Mouse (Mus musculus) C2C12 (cell line): Measurements from ENCODE around the gene Ckm. TPM values are rescaled to one million over a fixed set of nuclear protein-coding genes. Genes with fewer than 3 reads are reported as not detected.

Experiments used
- H3K27me3 ChIP-seq: one replicate; pipeline ENCODE4 v1.6.1; 2011; ENCODE audit not compliant: control insufficient read depth, insufficient read depth, insufficient read length
- H3K36me3 ChIP-seq: one replicate; pipeline ENCODE4 v1.6.1; 2011; ENCODE audit not compliant: control insufficient read depth, insufficient read depth
- H3K4me3 ChIP-seq: one replicate; pipeline ENCODE4 v1.5.1; 2011; ENCODE audit warnings: mild to moderate bottlenecking, control low read depth; ENCODE audit not compliant: poor library complexity, insufficient read depth, severe bottlenecking
- H3K79me2 ChIP-seq: one replicate; pipeline ENCODE4 v1.6.1; 2011; ENCODE audit not compliant: control insufficient read depth, insufficient read depth
- H3K79me3 ChIP-seq: one replicate; pipeline ENCODE4 v1.6.1; 2011; ENCODE audit warnings: low read depth, control low read depth
- H3ac ChIP-seq: one replicate; pipeline ENCODE3; 2011; ENCODE audit warnings: low read depth; ENCODE audit not compliant: control insufficient read depth, insufficient read length
- CEBPB ChIP-seq: IDR thresholded peaks from one replicate; pipeline ENCODE4 v1.6.1; 2011; ENCODE audit warnings: low read depth, mild to moderate bottlenecking, control low read depth, moderate library complexity
- CTCF ChIP-seq: IDR thresholded peaks from one replicate; pipeline ENCODE4 v1.5.1; 2011; ENCODE audit not compliant: control insufficient read depth, insufficient read depth, insufficient read length
- FOSL1 ChIP-seq: IDR thresholded peaks from one replicate; pipeline ENCODE4 v1.8.0; 2011; ENCODE audit warnings: mild to moderate bottlenecking, low read length; ENCODE audit not compliant: poor library complexity, insufficient read depth, severe bottlenecking
- MAX ChIP-seq: IDR thresholded peaks from one replicate; pipeline ENCODE4 v1.6.1; 2011; ENCODE audit warnings: mild to moderate bottlenecking, control low read depth
- MYOD1 ChIP-seq: IDR thresholded peaks from one replicate; pipeline ENCODE4 v1.6.1; 2011; ENCODE audit warnings: low read depth; ENCODE audit not compliant: control insufficient read depth, insufficient read length
- MYOG ChIP-seq: IDR thresholded peaks from one replicate; pipeline ENCODE4 v1.6.1; 2011; ENCODE audit not compliant: control insufficient read depth, insufficient read length; ENCODE audit errors: extremely low read depth
- USF1 ChIP-seq: IDR thresholded peaks from one replicate; pipeline ENCODE4 v1.6.1; 2011; ENCODE audit warnings: low read depth, mild to moderate bottlenecking, control low read depth, moderate library complexity
- polyA plus RNA-seq: library from polyadenylated mRNA; unstranded; fragments of >200 nt; fragmentation: generic; extraction: Trizol; gene quantifications from one replicate; pipeline ENCODE4 v1.2.1, GENCODE M21; 2012; ENCODE audit warnings: missing spikeins

Ckm gene
- polyA plus RNA-seq, 1 experiment = 1.9 TPM

DNA sequence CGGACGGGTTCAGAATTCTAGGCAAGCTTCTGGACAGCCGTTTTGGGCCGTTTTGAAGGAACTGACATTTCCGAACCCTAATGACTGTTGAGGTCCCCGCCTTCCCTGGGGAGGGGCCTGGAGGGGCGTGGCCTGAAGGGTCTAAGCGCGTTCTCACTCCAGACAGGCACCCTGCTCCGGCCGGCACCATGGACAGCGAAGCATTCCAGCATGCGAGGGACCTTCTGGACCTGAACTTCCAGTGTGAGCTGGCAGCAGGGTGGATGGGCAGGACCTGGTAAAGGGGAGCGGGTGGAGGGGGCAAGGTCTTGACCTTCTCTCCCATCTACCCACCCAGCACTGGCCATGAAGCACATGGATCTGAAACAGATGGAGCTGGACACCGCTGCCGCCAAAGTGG, 36.2 kb upstream of the Ckm start:
- TF ChIP-seq MYOG = no peak
- no peak for TF ChIP-seq USF1
- no peak for TF ChIP-seq CTCF
- TF ChIP-seq MYOD1 = no peak
- TF ChIP-seq MAX = no peak
- TF ChIP-seq FOSL1 = no peak
- no peak for TF ChIP-seq CEBPB
- no peaks in the 10 kb centered on the region for H3K79me3 ChIP-seq

DNA sequence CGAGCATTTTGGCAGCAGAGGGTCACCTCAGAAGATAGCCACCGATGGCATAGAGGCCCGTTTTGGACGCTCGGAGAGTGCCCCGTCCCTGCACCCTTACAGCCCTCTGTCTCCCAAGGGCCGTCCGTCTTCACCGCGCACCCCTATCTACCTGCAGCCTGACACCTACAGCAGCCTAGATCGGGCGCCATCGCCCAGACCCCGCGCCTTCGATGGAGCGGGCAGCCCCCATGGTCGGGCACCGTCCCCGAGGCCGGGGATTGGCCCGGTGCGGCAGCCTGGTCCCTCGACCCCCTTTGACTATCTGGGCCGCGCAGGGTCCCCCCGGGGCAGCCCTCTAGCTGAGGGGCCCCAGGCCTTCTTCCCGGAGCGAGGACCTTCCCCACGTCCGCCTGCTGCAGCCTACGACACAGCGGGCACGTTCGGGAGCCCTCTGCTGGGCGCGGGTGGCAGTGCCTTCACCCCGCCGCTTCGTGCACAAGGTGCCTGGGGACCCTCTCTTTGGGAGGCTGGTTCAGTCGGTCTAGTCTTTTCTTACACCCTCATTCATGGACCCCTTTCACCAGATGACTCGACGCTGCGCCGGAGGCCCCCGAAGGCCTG, 34.7 kb upstream of the Ckm start:
- Histone ChIP-seq H3K79me3 (no peaks in the 10 kb centered on the region), H3K4me3 (no peak overlapping the region), H3K27me3 (no peaks in the 10 kb centered on the region), H3K79me2 (peaks cover 9% of the 10 kb centered on the region), H3K36me3 (no peaks in the 10 kb centered on the region), H3ac (no peak overlapping the region)
- peak; percentile 4 for TF ChIP-seq CTCF
- TF ChIP-seq CEBPB = no peak

More for the DNA sequence above, 36.2 kb upstream of the Ckm start:
- H3ac ChIP-seq = no peak overlapping the region
- peaks cover 11% of the 10 kb centered on the region for H3K79me2 ChIP-seq
- no peaks in the 10 kb centered on the region for H3K27me3 ChIP-seq
- no peaks in the 10 kb centered on the region for H3K36me3 ChIP-seq
- no peak overlapping the region for H3K4me3 ChIP-seq

DNA sequence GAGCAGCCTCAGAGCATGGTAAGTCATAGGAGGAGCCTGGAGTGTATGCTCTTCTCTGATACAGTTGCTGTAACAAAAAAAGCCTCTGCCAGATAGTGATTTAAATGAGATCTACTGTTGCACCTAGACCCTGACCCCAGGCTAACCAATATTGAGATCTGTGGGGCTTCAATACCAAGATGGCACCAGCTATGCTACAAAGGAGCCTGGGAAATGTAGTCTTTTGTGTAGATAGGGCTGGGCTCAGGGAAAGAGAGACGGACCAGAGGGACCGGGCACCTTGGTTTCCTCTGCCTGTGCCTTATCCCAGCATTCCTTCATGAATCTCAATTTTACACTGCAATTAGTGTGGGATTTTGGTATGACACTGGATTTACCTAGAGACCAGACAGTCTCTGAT, 31.2 kb upstream of the Ckm start:
- H3ac ChIP-seq = no peak overlapping the region
- no peaks in the 10 kb centered on the region for H3K27me3 ChIP-seq
- H3K79me3 ChIP-seq = no peaks in the 10 kb centered on the region
- H3K36me3 ChIP-seq = no peaks in the 10 kb centered on the region
- no peak overlapping the region for H3K4me3 ChIP-seq
- TF ChIP-seq MAX (no peak), MYOG (no peak), CEBPB (no peak), FOSL1 (no peak), USF1 (no peak), CTCF (no peak), MYOD1 (no peak)
- no peaks in the 10 kb centered on the region for H3K79me2 ChIP-seq

GRCm38 (mm10) chr7:19375368-19375767, 29.2 kb upstream of the Ckm start:
- no peak overlapping the region for H3ac ChIP-seq
- H3K4me3 ChIP-seq = no peak overlapping the region
- no peaks in the 10 kb centered on the region for H3K27me3 ChIP-seq
- no peaks in the 10 kb centered on the region for H3K79me3 ChIP-seq
- no peaks in the 10 kb centered on the region for H3K36me3 ChIP-seq
- no peaks in the 10 kb centered on the region for H3K79me2 ChIP-seq
- TF ChIP-seq CTCF = no peak
- no peak for TF ChIP-seq CEBPB
- no peak for TF ChIP-seq USF1
- no peak for TF ChIP-seq MYOD1
- no peak for TF ChIP-seq MAX
- no peak for TF ChIP-seq MYOG
- TF ChIP-seq FOSL1 = no peak

DNA sequence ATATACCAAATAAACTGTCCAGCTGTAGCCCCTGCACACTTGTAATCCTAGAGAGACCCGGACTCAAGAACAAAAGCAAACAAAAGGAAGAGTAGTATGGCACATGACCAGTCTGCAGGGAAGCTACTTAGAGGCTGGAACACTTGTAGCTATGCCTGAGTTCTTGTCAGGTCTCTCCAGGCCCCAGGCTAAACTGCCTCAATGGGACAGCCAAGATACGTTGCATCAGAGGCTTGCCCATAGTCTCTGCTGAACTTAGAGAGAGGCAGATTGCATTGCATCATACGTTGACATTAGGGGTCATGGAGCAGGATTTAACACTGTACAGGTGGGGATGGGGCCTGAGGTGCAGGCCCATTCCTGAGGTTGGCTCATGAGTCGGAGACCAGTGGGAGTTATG, 28.6 kb upstream of the Ckm start:
- Histone ChIP-seq H3K79me3 (no peaks in the 10 kb centered on the region), H3K4me3 (no peak overlapping the region), H3K27me3 (no peaks in the 10 kb centered on the region), H3ac (no peak overlapping the region), H3K36me3 (no peaks in the 10 kb centered on the region), H3K79me2 (no peaks in the 10 kb centered on the region)
- TF ChIP-seq MYOG = no peak

GRCm38 (mm10) chr7:19378049-19378448, 26.5 kb upstream of the Ckm start:
- Histone ChIP-seq H3K79me3 (peaks cover 9% of the 10 kb centered on the region), H3K36me3 (no peaks in the 10 kb centered on the region), H3K4me3 (no peak overlapping the region), H3K27me3 (no peaks in the 10 kb centered on the region), H3ac (no peak overlapping the region), H3K79me2 (peaks cover 11% of the 10 kb centered on the region)
- TF ChIP-seq MYOD1 (no peak), FOSL1 (no peak), CTCF (no peak), CEBPB (no peak), MAX (no peak), MYOG (no peak), USF1 (no peak)
